Mouse (Mus musculus): ENCODE results near the gene Svip. TPM values are rescaled to one million over a fixed set of nuclear protein-coding genes. Genes with fewer than 3 reads are reported as not detected.

The Svip gene
- polyA plus RNA-seq, 1 experiment from 2014 or later: 23.9 TPM

- ATAC-seq (ENCODE audit: low FRiP score): no peak
- no peaks in the 10 kb centered on the region for H3K9me3 ChIP-seq (replicated peaks)
- peaks cover 29% of the 10 kb centered on the region for H3K4me1 ChIP-seq
- H3K4me3 ChIP-seq (replicated peaks): no peak overlapping the region
- H3K27ac ChIP-seq (replicated peaks): no peak overlapping the region
- H3K4me2 ChIP-seq: no peak overlapping the region
- H3K36me3 ChIP-seq: no peaks in the 10 kb centered on the region
- H3K9ac ChIP-seq (replicated peaks): no peak overlapping the region
- no peaks in the 10 kb centered on the region for H3K27me3 ChIP-seq (replicated peaks)
Observed at GRCm38 (mm10) chr7:51957766-51958165, 48.1 kb downstream of the Svip start.

- ATAC-seq (ENCODE audit: low FRiP score): peak; percentile 50; the same call in 1 of the 2 replicates
- peaks cover 15% of the 10 kb centered on the region; the same call in 1 of the 2 replicates for H3K4me1 ChIP-seq
- H3K9ac ChIP-seq (replicated peaks): no peak overlapping the region
- H3K27me3 ChIP-seq (replicated peaks): no peaks in the 10 kb centered on the region
- no peaks in the 10 kb centered on the region for H3K36me3 ChIP-seq
- H3K4me2 ChIP-seq: no peak overlapping the region
- peak overlapping the region; percentile 54 for H3K27ac ChIP-seq (replicated peaks)
- H3K9me3 ChIP-seq (replicated peaks): no peaks in the 10 kb centered on the region
- H3K4me3 ChIP-seq (replicated peaks): no peak overlapping the region
- WGBS: 34% methylated on average over 9 of the region's 9 CpGs
Observed at GRCm38 (mm10) chr7:51955424-51956041, 50.3 kb downstream of the Svip start.

Other genes starting within 250 kb of the Svip start
- gene Gas2, start 144.0 kb downstream of the Svip start, polyA plus RNA-seq (2015; fragmentation: Nextera tagmentation; extraction: Ambion mirVana): 18.9 and 20.1 TPM in 2 replicates
- 8.4 and 10.1 TPM in 2 replicates for gene Fancf, start 143.8 kb downstream of the Svip start, polyA plus RNA-seq (2015; fragmentation: Nextera tagmentation; extraction: Ambion mirVana)
- gene 1700015G11Rik, start 9.7 kb upstream of the Svip start, polyA plus RNA-seq (2015; fragmentation: Nextera tagmentation; extraction: Ambion mirVana): not detected in 2 replicates